Mouse (Mus musculus) liver, embryonic 12.5 days (tissue): ENCODE results near the gene Gm30191. TPM values are rescaled to one million over a fixed set of nuclear protein-coding genes. Genes with fewer than 3 reads are reported as not detected.

ENCODE experiments used
- ATAC-seq: fragments of 200-750 bp; cut with Nextera tagmentation; 2 replicates; pipeline ENCODE4 v1.8.0; 2017; ENCODE audit warnings: moderate number of reproducible peaks, mild to moderate bottlenecking, moderate library complexity
- H3K27ac ChIP-seq: fragments of 300-500 bp; sonication (generic); 2 replicates; pipeline ENCODE4 v1.5.1; 2016; ENCODE audit warnings: mild to moderate bottlenecking
- H3K27me3 ChIP-seq: fragments of 300-500 bp; sonication (generic); replicated peaks from 2 replicates; pipeline ENCODE4 v1.6.1; 2016; ENCODE audit warnings: mild to moderate bottlenecking, moderate library complexity
- H3K36me3 ChIP-seq: fragments of 300-500 bp; sonication (generic); 2 replicates; pipeline ENCODE4 v1.6.1; 2016; ENCODE audit warnings: mild to moderate bottlenecking, moderate library complexity
- H3K4me1 ChIP-seq: fragments of 300-500 bp; sonication (generic); 2 replicates; pipeline ENCODE4 v1.6.1; 2016
- H3K4me2 ChIP-seq: fragments of 300-500 bp; sonication (generic); 2 replicates; pipeline ENCODE4 v1.6.1; 2016; ENCODE audit warnings: mild to moderate bottlenecking, moderate library complexity
- H3K4me3 ChIP-seq: fragments of 300-500 bp; sonication (generic); 2 replicates; pipeline ENCODE4 v1.5.1; 2016; ENCODE audit warnings: mild to moderate bottlenecking, moderate library complexity
- H3K9ac ChIP-seq: fragments of 300-500 bp; sonication (generic); 2 replicates; pipeline ENCODE4 v1.6.1; 2016; ENCODE audit warnings: mild to moderate bottlenecking, moderate library complexity
- H3K9me3 ChIP-seq: fragments of 300-500 bp; sonication (generic); replicated peaks from 2 replicates; pipeline ENCODE4 v1.6.1; 2016; ENCODE audit warnings: mild to moderate bottlenecking, moderate library complexity
- WGBS: fragments of 180-500 bp; shearing (Covaris S2); methylation state at CpG from one replicate; pipeline ENCODE4 v1.1.7; 2016; ENCODE audit not compliant: insufficient replicate concordance; 5-methylcytosine and 5-hydroxymethylcytosine counted together
- polyA plus RNA-seq: library from polyadenylated mRNA; unstranded; fragments of >200 nt; fragmentation: Nextera tagmentation; extraction: Ambion mirVana; gene quantifications from 2 replicates; pipeline ENCODE4 v1.2.1, GENCODE M21; 2016

Gm30191 gene
- not detected in 2 replicates for polyA plus RNA-seq

- H3K27ac ChIP-seq: no peak within 1 kb of the TSS
- 70% methylated on average over 7 of the region's 7 CpGs for WGBS
- peak within 1 kb of the TSS; percentile 87; the same call in 1 of the 2 replicates for H3K4me3 ChIP-seq
- peaks cover 61% of the 10 kb centered on the region for H3K27me3 ChIP-seq
- peak within 1 kb of the TSS; percentile 81; the same call in 1 of the 2 replicates for H3K9ac ChIP-seq
- peak within 1 kb of the TSS; percentile 97 for H3K4me2 ChIP-seq
- H3K4me1 ChIP-seq: peaks cover 44% of the 10 kb centered on the region
- H3K36me3 ChIP-seq: peaks cover 11% of the 10 kb centered on the region; the same call in 1 of the 2 replicates
- H3K9me3 ChIP-seq: no peaks in the 10 kb centered on the region
- ATAC-seq: no peak
Measured at GRCm38 (mm10) chr4:134246719-134247258, at the start of gene Gm30191. TSS of gene Gm30191 (plus strand) at chr4:134246935.

GRCm38 (mm10) chr4:134199371-134199770 is 47.4 kb upstream of the Gm30191 start:
- ATAC-seq: no peak
- Histone ChIP-seq H3K27ac (no peak overlapping the region), H3K4me1 (no peaks in the 10 kb centered on the region), H3K27me3 (0 out of 2 replicates have a peak, but pooled peaks cover 3% of the 10 kb centered on the region), H3K9me3 (no peaks in the 10 kb centered on the region), H3K4me3 (no peak overlapping the region), H3K9ac (no peak overlapping the region), H3K4me2 (no peak overlapping the region), H3K36me3 (no peaks in the 10 kb centered on the region)
- WGBS: 69% methylated on average over 2 of the region's 2 CpGs

GRCm38 (mm10) chr4:134202904-134203303 is 43.8 kb upstream of the Gm30191 start, which contains the start of gene Gm7534:
TSS of gene Gm7534 (minus strand) at chr4:134203004.
- H3K4me1 ChIP-seq: no peaks in the 10 kb centered on the region

GRCm38 (mm10) chr4:134203340-134203896 is 43.3 kb upstream of the Gm30191 start:
- H3K27me3 ChIP-seq: peaks cover 5% of the 10 kb centered on the region; the same call in 1 of the 2 replicates
- no peak overlapping the region for H3K4me2 ChIP-seq
- no peak for ATAC-seq
- no peak overlapping the region for H3K9ac ChIP-seq
- no peaks in the 10 kb centered on the region for H3K9me3 ChIP-seq
- no peak overlapping the region for H3K27ac ChIP-seq
- H3K4me3 ChIP-seq: no peak overlapping the region
- 52% methylated on average over 17 of the region's 17 CpGs for WGBS
- no peaks in the 10 kb centered on the region for H3K4me1 ChIP-seq
- no peaks in the 10 kb centered on the region for H3K36me3 ChIP-seq

More at GRCm38 (mm10) chr4:134202904-134203303, 43.8 kb upstream of the Gm30191 start, which contains the start of gene Gm7534:
- 76% methylated on average over 4 of the region's 4 CpGs for WGBS
- H3K36me3 ChIP-seq: no peaks in the 10 kb centered on the region
- 0 out of 2 replicates have a peak, but pooled peaks cover 3% of the 10 kb centered on the region for H3K27me3 ChIP-seq
- no peak for ATAC-seq
- no peaks in the 10 kb centered on the region for H3K9me3 ChIP-seq
- no peak within 1 kb of the TSS for H3K4me3 ChIP-seq
- H3K4me2 ChIP-seq: no peak within 1 kb of the TSS
- no peak within 1 kb of the TSS for H3K9ac ChIP-seq
- H3K27ac ChIP-seq: no peak within 1 kb of the TSS

- Histone ChIP-seq H3K9me3 (no peaks in the 10 kb centered on the region), H3K9ac (no peak overlapping the region), H3K36me3 (no peaks in the 10 kb centered on the region), H3K4me1 (no peaks in the 10 kb centered on the region), H3K4me2 (no peak overlapping the region), H3K4me3 (no peak overlapping the region), H3K27ac (no peak overlapping the region), H3K27me3 (peaks cover 18% of the 10 kb centered on the region)
- WGBS: 52% methylated on average over 6 of the region's 6 CpGs
- ATAC-seq: no peak
Measured at GRCm38 (mm10) chr4:134206488-134207053, 40.2 kb upstream of the Gm30191 start.

- Histone ChIP-seq H3K4me3 (no peak overlapping the region), H3K9me3 (no peaks in the 10 kb centered on the region), H3K9ac (no peak overlapping the region), H3K4me1 (peaks cover 10% of the 10 kb centered on the region), H3K36me3 (no peaks in the 10 kb centered on the region), H3K27me3 (peaks cover 33% of the 10 kb centered on the region), H3K4me2 (no peak overlapping the region), H3K27ac (no peak overlapping the region)
- WGBS: 45% methylated on average over 11 of the region's 11 CpGs
- peak; percentile 51; the same call in 1 of the 2 replicates for ATAC-seq
Measured at GRCm38 (mm10) chr4:134222793-134223600, 23.7 kb upstream of the Gm30191 start.

- Histone ChIP-seq H3K9ac (no peak within 1 kb of the TSS), H3K27ac (no peak within 1 kb of the TSS), H3K9me3 (no peaks in the 10 kb centered on the region), H3K4me2 (no peak within 1 kb of the TSS), H3K36me3 (no peaks in the 10 kb centered on the region), H3K4me3 (no peak within 1 kb of the TSS), H3K4me1 (peaks cover 10% of the 10 kb centered on the region), H3K27me3 (peaks cover 32% of the 10 kb centered on the region)
- WGBS: 55% methylated on average over 8 of the region's 8 CpGs
- no peak for ATAC-seq
Measured at GRCm38 (mm10) chr4:134227194-134227593, 19.5 kb upstream of the Gm30191 start, which contains the start of gene Catsper4. TSS of gene Catsper4 (minus strand) at chr4:134227383.

DNA sequence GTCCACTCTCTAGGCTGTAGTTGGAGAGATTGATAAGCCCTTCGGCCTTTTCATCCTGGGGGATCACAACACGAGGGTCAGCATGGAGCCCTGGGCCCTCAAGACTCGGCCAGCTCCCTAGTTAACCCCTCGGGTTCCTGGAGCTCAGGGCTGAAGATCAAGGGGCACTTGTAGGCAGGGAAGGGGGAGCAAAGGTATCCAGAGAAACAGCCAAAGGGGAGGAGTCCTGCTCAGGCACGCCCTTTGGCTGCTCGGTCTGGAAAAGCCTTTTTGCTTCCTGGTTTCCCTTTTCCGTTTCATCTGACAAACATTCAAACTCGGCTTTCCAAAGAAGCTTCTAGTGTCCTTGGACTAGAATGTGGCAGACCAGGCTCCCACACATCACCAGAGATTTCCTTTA is 16.3 kb upstream of the Gm30191 start:
- H3K9ac ChIP-seq: no peak overlapping the region
- H3K4me2 ChIP-seq: no peak overlapping the region; the same call in 1 of the 2 replicates
- no peaks in the 10 kb centered on the region for H3K9me3 ChIP-seq
- no peak overlapping the region for H3K4me3 ChIP-seq
- H3K36me3 ChIP-seq: no peaks in the 10 kb centered on the region
- ATAC-seq: no peak
- no peak overlapping the region for H3K27ac ChIP-seq
- 36% methylated on average over 8 of the region's 8 CpGs for WGBS
- H3K4me1 ChIP-seq: no peaks in the 10 kb centered on the region
- H3K27me3 ChIP-seq: peaks cover 44% of the 10 kb centered on the region

DNA sequence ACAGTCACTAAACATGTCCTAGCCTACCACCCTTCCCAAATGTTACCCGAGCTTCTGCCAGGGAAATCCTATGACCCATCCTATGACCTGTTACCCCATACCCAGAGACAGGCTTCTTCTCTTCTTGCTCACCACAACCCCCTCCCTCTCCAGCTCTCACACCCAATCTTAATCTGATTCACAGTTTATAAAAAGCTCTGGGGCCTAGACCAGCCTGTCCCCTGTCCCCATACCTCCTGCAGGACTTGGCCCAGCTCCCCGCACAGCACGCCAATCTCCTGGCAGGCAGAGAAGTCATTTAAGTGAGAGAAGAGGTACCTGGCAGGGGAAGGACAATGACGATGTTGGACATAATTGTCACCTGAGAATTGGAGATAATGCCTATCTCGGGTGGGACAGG is 11.9 kb upstream of the Gm30191 start:
- ATAC-seq: no peak
- H3K27ac ChIP-seq: no peak overlapping the region
- WGBS: 57% methylated on average over 5 of the region's 5 CpGs
- H3K4me3 ChIP-seq: no peak overlapping the region
- peaks cover 17% of the 10 kb centered on the region for H3K4me1 ChIP-seq
- no peak overlapping the region for H3K9ac ChIP-seq
- no peaks in the 10 kb centered on the region for H3K36me3 ChIP-seq
- no peaks in the 10 kb centered on the region for H3K9me3 ChIP-seq
- H3K27me3 ChIP-seq: peaks cover 69% of the 10 kb centered on the region
- H3K4me2 ChIP-seq: no peak overlapping the region

DNA sequence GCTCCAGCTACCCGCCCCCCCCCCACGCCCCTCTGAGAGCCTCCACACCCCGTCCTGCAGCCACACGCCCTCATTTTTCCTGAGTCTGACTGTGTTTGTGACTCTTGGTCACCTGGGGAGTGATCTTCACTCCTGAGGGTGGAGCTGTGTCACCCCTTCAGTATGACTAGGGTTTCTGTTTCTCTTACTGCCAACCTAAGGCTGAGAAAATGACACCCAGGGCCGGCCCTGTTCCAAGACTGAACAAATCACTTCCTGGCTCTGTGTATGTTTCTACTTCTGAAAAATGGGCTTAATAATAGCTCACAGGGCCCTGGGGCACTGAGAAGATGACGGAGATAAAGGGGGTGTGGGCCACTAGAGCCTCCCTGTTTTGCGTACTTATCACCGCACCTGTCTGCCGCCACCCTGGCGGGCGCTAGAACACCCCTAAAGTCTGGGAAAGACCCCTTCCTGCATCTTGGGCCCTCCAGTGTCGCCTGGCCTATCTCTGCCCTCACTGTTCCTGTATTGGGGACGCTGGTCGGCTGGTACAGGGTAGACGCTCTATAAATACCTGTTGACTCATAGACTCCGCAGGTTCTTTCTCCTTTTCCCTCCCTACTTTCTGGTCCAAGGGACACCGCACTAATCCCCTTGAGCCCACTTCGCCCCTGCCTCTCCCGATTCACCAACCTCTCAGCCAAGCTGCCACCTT is 9.0 kb upstream of the Gm30191 start:
- Histone ChIP-seq H3K9me3 (no peaks in the 10 kb centered on the region), H3K4me3 (0 out of 2 replicates have a peak overlapping the region, but pooled peaks have one; percentile 10), H3K27ac (no peak overlapping the region), H3K4me1 (peaks cover 17% of the 10 kb centered on the region), H3K9ac (no peak overlapping the region), H3K27me3 (peaks cover 60% of the 10 kb centered on the region), H3K36me3 (no peaks in the 10 kb centered on the region), H3K4me2 (peak overlapping the region; percentile 48)
- 23% methylated on average over 19 of the region's 19 CpGs for WGBS
- no peak for ATAC-seq

GRCm38 (mm10) chr4:134238279-134238651 is 8.5 kb upstream of the Gm30191 start, which contains the start of gene Cnksr1:
TSS of gene Cnksr1 (minus strand) at chr4:134238399.
- Histone ChIP-seq H3K36me3 (0 out of 2 replicates have a peak, but pooled peaks cover under 1% of the 10 kb centered on the region), H3K9ac (no peak within 1 kb of the TSS), H3K27ac (no peak within 1 kb of the TSS), H3K9me3 (no peaks in the 10 kb centered on the region), H3K4me2 (peak within 1 kb of the TSS; percentile 48), H3K4me3 (peak within 1 kb of the TSS; percentile 10; the same call in 1 of the 2 replicates), H3K4me1 (peaks cover 17% of the 10 kb centered on the region), H3K27me3 (peaks cover 57% of the 10 kb centered on the region)
- no peak for ATAC-seq
- 7% methylated on average over 18 of the region's 18 CpGs for WGBS
